Mouse (Mus musculus) lung, postnatal 0 days (tissue): ENCODE measurements around the gene Cul1. TPM values are rescaled to one million over a fixed set of nuclear protein-coding genes. Genes with fewer than 3 reads are reported as not detected.
A peak's percentile ranks its signal among the peaks of the same experiment; 100 is the strongest.

Source experiments
- ATAC-seq: fragments of 200-750 bp; cut with Nextera tagmentation; 2 replicates; pipeline ENCODE4 v1.8.0; 2017; ENCODE audit warnings: moderate library complexity
- DNase-seq: peaks from one replicate; pipeline ENCODE4 v3.0.0-alpha.2; 2016; ENCODE audit warnings: low spot score
- H3K27ac ChIP-seq: fragments of 300-500 bp; sonication (generic); 2 replicates; pipeline ENCODE4 v1.5.1; 2014; ENCODE audit warnings: antibody characterized with exemption, mild to moderate bottlenecking, low read length, mixed read lengths
- H3K27me3 ChIP-seq: fragments of 300-500 bp; sonication (generic); replicated peaks from 2 replicates; pipeline ENCODE4 v1.6.1; 2014; ENCODE audit warnings: low read length, mixed read lengths; ENCODE audit not compliant: insufficient read depth
- H3K36me3 ChIP-seq: fragments of 300-500 bp; sonication (generic); 2 replicates; pipeline ENCODE4 v1.6.1; 2014; ENCODE audit warnings: low read length, mixed read lengths; ENCODE audit not compliant: insufficient read depth
- H3K4me1 ChIP-seq: fragments of 300-500 bp; sonication (generic); 2 replicates; pipeline ENCODE4 v1.6.1; 2014; ENCODE audit warnings: antibody characterized with exemption, low read depth, low read length, mixed read lengths; ENCODE audit not compliant: insufficient read depth
- H3K4me2 ChIP-seq: fragments of 300-500 bp; sonication (generic); replicated peaks from 2 replicates; pipeline ENCODE4 v1.6.1; 2014; ENCODE audit warnings: low read depth, mild to moderate bottlenecking, low read length, moderate library complexity, mixed read lengths
- H3K4me3 ChIP-seq: fragments of 300-500 bp; sonication (generic); 2 replicates; pipeline ENCODE4 v1.5.1; 2014; ENCODE audit warnings: low read depth, low read length
- H3K9ac ChIP-seq: fragments of 300-500 bp; sonication (generic); replicated peaks from 2 replicates; pipeline ENCODE4 v1.6.1; 2014; ENCODE audit warnings: low read depth, mild to moderate bottlenecking
- H3K9me3 ChIP-seq: fragments of 300-500 bp; sonication (generic); 2 replicates; pipeline ENCODE4 v1.6.1; 2016; ENCODE audit warnings: low read length, mixed read lengths
- CTCF ChIP-seq: IDR thresholded peaks from 2 replicates; pipeline ENCODE4 v1.5.1; 2016; ENCODE audit warnings: antibody characterized with exemption, mild to moderate bottlenecking
- EP300 ChIP-seq: IDR thresholded peaks from 2 replicates; pipeline ENCODE4 v1.6.1; 2016; ENCODE audit warnings: antibody characterized with exemption, mild to moderate bottlenecking, control low read depth
- WGBS: fragments of 180-500 bp; shearing (Covaris S2); extraction: QIAGEN DNeasy Blood & Tissue Kit; methylation state at CpG from one replicate; pipeline ENCODE4 v1.1.7; 2014; 5-methylcytosine and 5-hydroxymethylcytosine counted together
- polyA plus RNA-seq: library from polyadenylated mRNA; unstranded; fragments of >200 nt; fragmentation: Nextera tagmentation; extraction: Ambion mirVana; gene quantifications from 2 replicates; pipeline ENCODE4 v1.2.1, GENCODE M21; 2015

The Cul1 gene
- polyA plus RNA-seq, 1 experiment from 2014 or later, result 82.6 TPM

DNA sequence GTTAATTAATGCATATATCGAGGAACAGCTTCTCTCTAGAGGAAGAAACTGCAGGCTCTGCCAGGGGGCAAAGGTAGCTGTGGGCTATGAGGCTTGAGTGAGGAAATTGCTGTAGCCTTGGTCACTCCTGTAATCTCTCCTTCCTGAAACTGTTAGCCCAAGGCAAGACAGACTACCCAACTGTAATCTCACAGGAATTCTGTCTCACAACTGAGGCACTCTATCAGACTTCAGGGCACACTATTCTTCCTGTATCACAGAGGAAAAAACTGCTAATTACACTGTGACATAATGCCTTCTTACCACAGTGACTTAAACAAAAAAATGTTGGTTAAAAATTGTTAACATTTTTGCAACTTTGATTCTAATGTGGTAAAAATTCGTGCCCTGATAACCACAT lies 106.1 kb downstream of the Cul1 start:
- H3K36me3 ChIP-seq, result 0 out of 2 replicates have a peak, but pooled peaks cover 7% of the 10 kb centered on the region
- no peak overlapping the region for H3K4me3 ChIP-seq
- no peak overlapping the region for H3K27ac ChIP-seq
- DNase-seq, result no peak
- TF ChIP-seq EP300, result no peak
- no peak for TF ChIP-seq CTCF
- H3K27me3 ChIP-seq, result no peaks in the 10 kb centered on the region
- WGBS, result 91% methylated on average over 2 of the region's 2 CpGs
- H3K4me2 ChIP-seq, result no peak overlapping the region
- no peak overlapping the region for H3K9ac ChIP-seq
- no peaks in the 10 kb centered on the region for H3K4me1 ChIP-seq
- ATAC-seq, result no peak
- no peaks in the 10 kb centered on the region for H3K9me3 ChIP-seq

GRCm38 (mm10) chr6:47560407-47560806 lies 107.2 kb downstream of the Cul1 start:
- Histone ChIP-seq H3K9me3 (no peaks in the 10 kb centered on the region), H3K27ac (no peak overlapping the region), H3K4me3 (no peak overlapping the region), H3K36me3 (0 out of 2 replicates have a peak, but pooled peaks cover 4% of the 10 kb centered on the region), H3K4me1 (no peaks in the 10 kb centered on the region), H3K27me3 (no peaks in the 10 kb centered on the region), H3K4me2 (no peak overlapping the region), H3K9ac (no peak overlapping the region)
- ATAC-seq, result no peak
- no peak for DNase-seq
- TF ChIP-seq CTCF, result no peak
- TF ChIP-seq EP300, result no peak

- no peak for TF ChIP-seq CTCF
- TF ChIP-seq EP300, result no peak
- H3K4me2 ChIP-seq, result no peak overlapping the region
- no peak overlapping the region for H3K27ac ChIP-seq
- no peaks in the 10 kb centered on the region for H3K27me3 ChIP-seq
- ATAC-seq (no peak), DNase-seq (no peak)
- H3K9me3 ChIP-seq, result no peaks in the 10 kb centered on the region
- 0 out of 2 replicates have a peak, but pooled peaks cover 4% of the 10 kb centered on the region for H3K36me3 ChIP-seq
- H3K4me3 ChIP-seq, result no peak overlapping the region
- no peak overlapping the region for H3K9ac ChIP-seq
- WGBS, result 73% methylated on average over 2 of the region's 2 CpGs
- no peaks in the 10 kb centered on the region for H3K4me1 ChIP-seq
Measured at GRCm38 (mm10) chr6:47560846-47561245, 107.6 kb downstream of the Cul1 start.

- no peak overlapping the region for H3K9ac ChIP-seq
- no peaks in the 10 kb centered on the region for H3K9me3 ChIP-seq
- ATAC-seq, result peak; percentile 25; the same call in 1 of the 2 replicates
- 0 out of 2 replicates have a peak, but pooled peaks cover 4% of the 10 kb centered on the region for H3K36me3 ChIP-seq
- H3K4me2 ChIP-seq, result no peak overlapping the region
- TF ChIP-seq CTCF (peak; percentile 56), EP300 (no peak)
- H3K4me1 ChIP-seq, result no peaks in the 10 kb centered on the region
- peak; percentile 51 for DNase-seq
- H3K27ac ChIP-seq, result no peak overlapping the region
- H3K4me3 ChIP-seq, result no peak overlapping the region
- 77% methylated on average over 5 of the region's 5 CpGs for WGBS
- H3K27me3 ChIP-seq, result no peaks in the 10 kb centered on the region
Measured at GRCm38 (mm10) chr6:47561426-47561825, 108.2 kb downstream of the Cul1 start.

GRCm38 (mm10) chr6:47565326-47566035 lies 112.3 kb downstream of the Cul1 start:
- Histone ChIP-seq H3K36me3 (peaks cover 7% of the 10 kb centered on the region), H3K9ac (no peak overlapping the region), H3K27ac (no peak overlapping the region), H3K4me3 (no peak overlapping the region), H3K4me1 (no peaks in the 10 kb centered on the region), H3K9me3 (no peaks in the 10 kb centered on the region), H3K27me3 (no peaks in the 10 kb centered on the region), H3K4me2 (no peak overlapping the region)
- no peak for TF ChIP-seq CTCF
- TF ChIP-seq EP300, result no peak
- 72% methylated on average over 1 of the region's 1 CpGs for WGBS
- ATAC-seq, result no peak
- DNase-seq, result no peak

- TF ChIP-seq CTCF, result no peak
- no peak for TF ChIP-seq EP300
- Histone ChIP-seq H3K9ac (no peak overlapping the region), H3K4me1 (no peaks in the 10 kb centered on the region), H3K27ac (no peak overlapping the region), H3K27me3 (no peaks in the 10 kb centered on the region), H3K9me3 (no peaks in the 10 kb centered on the region), H3K4me3 (no peak overlapping the region), H3K36me3 (peaks cover 7% of the 10 kb centered on the region), H3K4me2 (no peak overlapping the region)
- 98% methylated on average over 2 of the region's 2 CpGs for WGBS
- ATAC-seq (no peak), DNase-seq (no peak)
Measured at GRCm38 (mm10) chr6:47572887-47573286, 119.7 kb downstream of the Cul1 start.

Other genes starting within 250 kb of the Cul1 start
- gene Ezh2, start 141.9 kb downstream of the Cul1 start, polyA plus RNA-seq, result 22.5 and 25.3 TPM in 2 replicates